Mouse (Mus musculus): ENCODE data around the gene Itfg2.

DNA sequence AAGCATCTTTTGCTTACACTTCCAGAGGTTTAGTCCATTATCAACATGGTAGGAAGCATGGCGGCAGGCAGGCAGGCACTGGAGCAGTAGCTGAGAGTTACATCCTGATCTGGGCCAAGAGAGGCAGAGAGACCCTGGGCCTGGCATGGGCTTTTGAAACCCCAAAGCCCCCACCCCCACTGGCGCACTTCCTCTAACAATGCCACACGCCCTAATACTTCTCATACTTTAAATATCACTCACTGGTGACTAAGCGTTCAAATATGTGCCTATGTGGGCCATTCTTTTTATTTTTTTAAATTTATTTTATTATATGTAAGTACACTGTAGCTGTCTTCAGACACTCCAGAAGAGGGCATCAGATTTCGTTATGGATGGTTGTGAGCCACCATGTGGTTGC is 58.3 kb downstream of the Itfg2 start:
- TF ChIP-seq CTCF (IDR thresholded peaks at IDR 0.05; ENCODE audit: borderline replicate concordance, insufficient read depth, low read depth, low read length) (no peak), POLR2A (IDR thresholded peaks at IDR 0.05; ENCODE audit: borderline replicate concordance, insufficient read depth, low read length) (no peak)

All from cerebellum, adult 2 months (tissue).